Mouse (Mus musculus): Measurements from ENCODE around the gene Hapln2. TPM values are rescaled to one million over a fixed set of nuclear protein-coding genes. Genes with fewer than 3 reads are reported as not detected.
A peak's percentile ranks its signal among the peaks of the same experiment; 100 is the strongest.

Hapln2 gene
- total RNA-seq (2014; fragmentation: Nextera tagmentation) = not detected in 2 replicates
- total RNA-seq (2017) = not detected in 2 replicates

DNA sequence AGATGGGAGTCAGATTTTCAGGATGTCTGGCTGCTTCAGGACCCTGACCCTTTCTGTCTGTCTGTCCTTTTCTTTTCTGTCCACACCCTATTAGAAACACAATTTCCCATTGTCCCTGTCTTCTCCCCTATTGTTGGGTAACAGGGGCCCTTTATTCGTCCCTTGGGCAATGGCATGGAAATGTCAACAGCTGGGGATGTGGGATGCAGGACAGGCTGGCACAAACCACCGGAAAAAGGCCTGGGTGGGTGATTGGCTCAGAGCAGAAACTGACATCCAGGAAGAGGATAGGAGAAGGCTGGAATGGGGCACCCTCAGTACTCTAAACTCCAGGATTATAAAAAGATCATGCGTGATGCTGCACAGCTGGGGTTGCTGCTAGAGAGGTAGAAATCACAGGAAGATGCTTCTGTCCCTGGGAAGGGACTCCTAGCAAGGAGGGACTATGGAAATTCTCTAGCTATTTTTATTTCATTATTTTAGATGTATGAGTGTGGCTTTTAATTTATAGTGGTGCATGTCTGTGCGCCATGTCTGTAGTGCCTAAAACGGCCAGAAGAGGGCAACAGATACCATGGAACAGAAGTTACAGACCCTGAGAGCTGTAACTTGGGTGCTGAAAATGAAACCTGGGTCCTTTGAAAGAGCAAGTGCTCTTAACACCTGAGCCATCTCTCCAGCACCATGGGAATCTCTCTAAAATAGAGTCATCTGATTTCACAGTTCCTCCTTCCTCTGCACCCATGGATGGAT is at the start of gene Hapln2:
Gene Hapln2 (minus strand): TSS at position 150 of the 753 bp plus-strand sequence.
- no peak for ATAC-seq (replicated peaks; ENCODE audit: low FRiP score, low TSS enrichment, poor library complexity, severe bottlenecking)

DNA sequence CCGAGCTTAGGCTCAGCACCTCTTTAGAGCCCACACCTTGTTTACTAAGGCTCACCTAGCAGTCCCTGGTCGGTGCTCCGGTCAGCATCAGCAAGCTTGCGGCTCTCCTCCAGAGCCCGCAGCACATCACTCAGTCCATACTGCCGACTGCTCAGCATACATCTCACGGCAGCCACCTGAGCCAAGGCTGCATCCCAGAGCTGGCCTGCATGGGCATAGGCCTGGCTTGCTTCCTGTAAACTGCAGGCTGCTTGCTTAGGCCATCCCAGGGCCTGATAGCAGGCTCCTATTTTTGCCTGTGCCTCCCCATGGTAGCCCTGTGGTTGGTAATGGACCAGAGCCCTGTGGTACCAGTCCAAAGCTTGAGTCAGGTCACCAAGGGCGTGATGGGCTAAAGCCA is 47.4 kb upstream of the Hapln2 start:
- no peak for ATAC-seq (replicated peaks; ENCODE audit: low FRiP score, low TSS enrichment, poor library complexity, severe bottlenecking)

- ATAC-seq (replicated peaks; ENCODE audit: low FRiP score, low TSS enrichment, poor library complexity, severe bottlenecking) = no peak
Observed at GRCm38 (mm10) chr3:88074351-88074750, 47.0 kb upstream of the Hapln2 start.

GRCm38 (mm10) chr3:88073631-88074030 is 46.2 kb upstream of the Hapln2 start:
- no peak for ATAC-seq (replicated peaks; ENCODE audit: low FRiP score, low TSS enrichment, poor library complexity, severe bottlenecking)

GRCm38 (mm10) chr3:88071783-88072182 is 44.4 kb upstream of the Hapln2 start:
- ATAC-seq (replicated peaks; ENCODE audit: low FRiP score, low TSS enrichment, poor library complexity, severe bottlenecking) = peak; percentile 81; the same call in 1 of the 2 replicates

DNA sequence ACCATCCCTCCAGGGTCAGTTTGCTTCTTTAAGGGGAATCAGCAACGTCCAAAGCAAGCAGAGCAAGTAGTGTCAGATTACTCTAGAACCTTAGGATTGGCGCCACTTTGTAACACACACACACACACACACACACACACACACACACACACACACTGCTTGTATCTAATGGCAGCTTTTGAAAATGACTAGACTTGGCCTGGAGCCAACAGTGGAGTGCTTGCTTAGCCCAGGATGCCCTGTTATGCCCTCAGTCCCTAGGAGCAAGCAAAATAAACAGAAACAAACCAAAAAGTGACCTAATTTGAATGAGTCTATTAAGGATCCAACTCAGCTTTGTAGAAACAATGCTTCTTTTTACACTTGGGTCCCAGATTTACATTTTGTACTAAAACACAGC is 41.0 kb upstream of the Hapln2 start:
- ATAC-seq (replicated peaks; ENCODE audit: low FRiP score, low TSS enrichment, poor library complexity, severe bottlenecking) = no peak

- peak; percentile 85 for ATAC-seq (replicated peaks; ENCODE audit: low FRiP score, low TSS enrichment, poor library complexity, severe bottlenecking)
Observed at GRCm38 (mm10) chr3:88057902-88058696, 30.7 kb upstream of the Hapln2 start, which contains the start of gene Naxe. Gene Naxe, minus strand, starts transcription at chr3:88058495.

GRCm38 (mm10) chr3:88057030-88057429 is 29.6 kb upstream of the Hapln2 start:
- ATAC-seq (replicated peaks; ENCODE audit: low FRiP score, low TSS enrichment, poor library complexity, severe bottlenecking) = no peak

DNA sequence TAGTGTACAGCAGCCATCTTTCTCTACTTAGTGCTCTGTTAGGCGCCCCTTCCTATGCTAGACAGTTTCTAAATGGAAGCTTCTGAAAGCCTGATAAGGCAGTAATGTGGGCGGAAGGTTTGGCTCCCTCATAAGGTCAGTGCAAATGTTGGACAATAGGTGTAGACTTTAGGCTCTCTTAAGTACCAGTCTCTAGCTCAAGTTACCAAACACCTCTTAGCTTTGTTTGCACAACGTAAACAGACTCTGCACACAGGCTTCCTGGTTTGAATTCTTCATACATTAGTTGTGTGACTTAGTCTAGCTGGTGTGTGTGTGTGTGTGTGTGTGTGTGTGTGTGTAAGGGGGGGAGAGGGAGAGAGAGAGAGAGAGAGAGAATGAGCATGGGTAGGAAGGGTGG is 22.1 kb upstream of the Hapln2 start:
- ATAC-seq (replicated peaks; ENCODE audit: low FRiP score, low TSS enrichment, poor library complexity, severe bottlenecking) = no peak

DNA sequence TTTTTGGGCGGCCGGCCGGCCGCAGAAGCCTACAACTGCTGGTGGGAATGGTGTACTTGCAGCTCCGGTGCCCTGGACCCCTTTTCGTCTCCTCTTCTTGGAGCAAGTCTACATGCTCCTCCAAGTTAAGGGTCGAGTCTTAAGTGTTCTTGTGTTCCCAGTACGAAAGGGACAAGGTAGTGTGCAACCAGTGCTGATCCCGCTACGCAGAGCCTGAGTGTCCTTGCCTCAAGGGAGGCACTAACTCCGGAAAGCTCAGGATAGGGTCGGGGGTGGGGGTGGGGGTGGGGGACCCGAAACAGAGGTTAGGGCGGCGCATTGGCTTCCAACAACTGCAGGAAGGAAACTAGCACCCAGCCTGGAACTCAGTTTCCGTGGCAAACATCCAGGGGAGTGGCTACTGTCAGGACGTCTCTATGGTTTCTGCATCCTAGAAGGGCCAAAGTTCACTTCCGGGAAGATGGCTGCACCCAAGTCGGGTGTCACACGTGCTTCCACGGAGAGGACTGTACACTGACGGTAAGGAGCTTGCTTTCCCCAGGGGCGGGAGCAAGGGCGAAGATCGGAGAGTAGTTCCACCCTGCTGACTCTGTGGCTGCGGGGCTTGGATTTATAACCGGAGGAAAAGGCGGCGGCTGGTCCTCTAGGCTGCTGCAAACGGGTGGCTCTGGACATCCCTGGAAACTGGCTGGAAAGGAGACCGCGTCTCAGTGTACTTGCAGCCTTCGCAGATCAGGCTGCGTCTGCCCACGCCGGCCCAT is 15.5 kb upstream of the Hapln2 start, which contains the start of gene Gpatch4:
Gene Gpatch4 (plus strand): TSS at position 448 of the 761 bp plus-strand sequence.
- ATAC-seq (replicated peaks; ENCODE audit: low FRiP score, low TSS enrichment, poor library complexity, severe bottlenecking) = peak; percentile 99

GRCm38 (mm10) chr3:88035561-88036293 is 8.3 kb upstream of the Hapln2 start:
- ATAC-seq (replicated peaks; ENCODE audit: low FRiP score, low TSS enrichment, poor library complexity, severe bottlenecking) = no peak

GRCm38 (mm10) chr3:88033506-88033905 is 6.1 kb upstream of the Hapln2 start:
- no peak for ATAC-seq (replicated peaks; ENCODE audit: low FRiP score, low TSS enrichment, poor library complexity, severe bottlenecking)

GRCm38 (mm10) chr3:88030608-88031395 is 3.4 kb upstream of the Hapln2 start:
- no peak for ATAC-seq (replicated peaks; ENCODE audit: low FRiP score, low TSS enrichment, poor library complexity, severe bottlenecking)

- no peak for ATAC-seq (replicated peaks; ENCODE audit: low FRiP score, low TSS enrichment, poor library complexity, severe bottlenecking)
Observed at GRCm38 (mm10) chr3:88026823-88027222, 560 bp downstream of the Hapln2 start.

DNA sequence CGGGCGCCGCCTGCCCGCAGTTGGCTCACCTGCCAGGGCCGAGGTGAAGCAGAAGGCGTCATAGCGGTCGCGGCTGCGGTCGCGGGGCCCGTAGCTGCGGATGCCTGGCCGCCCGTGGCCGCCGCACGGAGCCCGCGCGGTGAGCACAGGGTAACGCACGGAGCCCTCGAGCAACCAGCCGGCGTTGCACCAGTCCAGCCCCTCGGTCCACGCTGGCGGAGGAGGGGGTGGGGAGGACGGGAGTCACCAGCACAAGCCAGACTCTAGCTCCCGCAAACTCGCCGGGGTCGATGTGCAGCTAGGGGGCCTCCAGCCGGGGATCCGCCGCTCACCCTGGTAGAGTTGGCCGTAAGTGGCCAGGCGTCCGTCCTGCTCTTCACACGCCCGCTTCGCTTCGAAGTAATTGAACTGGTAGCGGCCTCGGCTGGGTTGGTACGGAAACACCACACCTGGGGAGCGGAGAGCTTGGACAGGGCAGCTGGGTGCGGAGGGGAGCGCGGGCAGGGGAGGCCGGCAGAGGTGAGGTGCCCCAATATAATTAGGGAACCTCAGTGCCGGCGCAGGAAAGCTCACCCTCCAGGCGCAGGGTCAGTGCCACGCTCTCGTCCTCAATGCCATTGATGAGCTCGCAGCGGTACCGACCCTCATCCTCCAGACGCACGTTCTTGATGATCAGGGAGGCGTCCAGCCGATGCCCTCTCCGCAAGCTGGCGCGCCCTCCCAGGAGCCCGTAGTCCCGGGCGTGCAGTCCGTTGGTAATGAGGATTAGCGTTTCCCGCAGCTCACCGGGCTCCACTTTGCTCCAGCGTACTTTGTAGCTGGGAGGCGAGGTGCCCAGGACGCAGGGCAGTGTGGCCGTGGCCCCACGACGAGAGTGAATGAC is 4.0 kb downstream of the Hapln2 start:
- 0 out of 2 replicates have a peak, but pooled peaks have one; percentile 1 for ATAC-seq (replicated peaks; ENCODE audit: low FRiP score, low TSS enrichment, poor library complexity, severe bottlenecking)

DNA sequence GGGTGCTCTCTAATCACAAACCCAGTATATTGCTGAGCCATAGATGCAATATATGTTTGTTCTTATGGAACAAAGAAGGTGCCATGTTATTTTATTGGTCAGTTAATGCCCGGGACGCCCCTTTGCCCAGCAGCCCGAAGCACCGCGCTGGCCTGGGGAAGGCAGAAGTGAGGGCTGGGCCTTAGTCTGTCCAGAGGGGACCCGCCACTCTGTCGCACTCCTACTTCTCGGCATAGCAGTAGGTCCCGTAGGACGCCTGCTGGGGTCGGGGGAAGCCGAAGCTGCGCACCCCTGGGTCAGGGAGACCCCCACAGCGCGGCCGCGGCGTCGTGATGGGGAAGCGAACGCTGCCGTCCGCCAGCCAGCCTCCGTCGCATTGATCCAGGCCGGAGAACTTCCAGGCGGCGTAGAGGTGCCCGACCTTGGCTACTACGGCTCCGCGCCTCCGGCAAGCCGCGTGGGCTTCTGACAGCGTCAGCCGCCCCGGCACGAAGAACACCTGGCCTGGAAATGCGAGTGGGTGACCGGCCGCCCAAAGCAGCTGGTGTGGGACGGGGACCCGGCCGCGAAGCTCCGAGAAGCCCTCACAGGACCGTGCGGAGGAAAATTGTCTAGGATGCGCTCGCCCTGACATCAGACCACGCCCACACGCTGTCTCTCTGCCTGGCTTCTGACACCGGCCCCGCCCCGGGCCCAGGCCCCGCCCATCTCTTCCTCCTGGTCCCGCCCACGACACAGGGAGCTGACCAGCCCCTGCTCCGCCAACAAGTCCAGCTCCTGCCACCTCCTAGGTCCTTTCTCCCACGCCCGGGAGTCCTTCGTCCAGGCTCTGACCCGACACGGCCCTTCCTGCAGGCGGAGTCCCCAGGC is 4.8 kb downstream of the Hapln2 start:
- ATAC-seq (replicated peaks; ENCODE audit: low FRiP score, low TSS enrichment, poor library complexity, severe bottlenecking) = peak; percentile 92

Measured in megakaryocyte-erythroid progenitor cell, adult 5-6 weeks (primary cell).